Mouse (Mus musculus) neural tube, embryonic 12.5 days (tissue): ENCODE measurements at regions not wholly inside any gene's neighbourhood (a gene's known extent, or its start where the extent isn't known, plus 50 kb on each side); places are given as distances from the start of the nearest gene placed in this dataset.

Source experiments
- ATAC-seq: fragments of 200-750 bp; cut with Nextera tagmentation; 2 replicates; pipeline ENCODE4 v1.8.0; 2017; ENCODE audit warnings: low read depth, mild to moderate bottlenecking, moderate TSS enrichment, moderate library complexity; ENCODE audit not compliant: low FRiP score
- H3K27ac ChIP-seq: fragments of 300-500 bp; sonication (generic); 2 replicates; pipeline ENCODE4 v1.5.1; 2016
- H3K27me3 ChIP-seq: fragments of 300-500 bp; sonication (generic); replicated peaks from 2 replicates; pipeline ENCODE4 v1.6.1; 2016; ENCODE audit warnings: mild to moderate bottlenecking
- H3K36me3 ChIP-seq: fragments of 300-500 bp; sonication (generic); 2 replicates; pipeline ENCODE4 v1.6.1; 2016; ENCODE audit warnings: mild to moderate bottlenecking
- H3K4me1 ChIP-seq: fragments of 300-500 bp; sonication (generic); 2 replicates; pipeline ENCODE4 v1.6.1; 2016
- H3K4me2 ChIP-seq: fragments of 300-500 bp; sonication (generic); replicated peaks from 2 replicates; pipeline ENCODE4 v1.6.1; 2016; ENCODE audit warnings: mild to moderate bottlenecking
- H3K4me3 ChIP-seq: fragments of 300-500 bp; sonication (generic); 2 replicates; pipeline ENCODE4 v1.5.1; 2016
- H3K9ac ChIP-seq: fragments of 300-500 bp; sonication (generic); 2 replicates; pipeline ENCODE4 v1.6.1; 2016; ENCODE audit warnings: mild to moderate bottlenecking
- H3K9me3 ChIP-seq: fragments of 300-500 bp; sonication (generic); 2 replicates; pipeline ENCODE4 v1.6.1; 2016; ENCODE audit warnings: mild to moderate bottlenecking
- WGBS: fragments of 180-500 bp; shearing (Covaris S2); methylation state at CpG from one replicate; pipeline ENCODE4 v1.1.7; 2016; 5-methylcytosine and 5-hydroxymethylcytosine counted together

DNA sequence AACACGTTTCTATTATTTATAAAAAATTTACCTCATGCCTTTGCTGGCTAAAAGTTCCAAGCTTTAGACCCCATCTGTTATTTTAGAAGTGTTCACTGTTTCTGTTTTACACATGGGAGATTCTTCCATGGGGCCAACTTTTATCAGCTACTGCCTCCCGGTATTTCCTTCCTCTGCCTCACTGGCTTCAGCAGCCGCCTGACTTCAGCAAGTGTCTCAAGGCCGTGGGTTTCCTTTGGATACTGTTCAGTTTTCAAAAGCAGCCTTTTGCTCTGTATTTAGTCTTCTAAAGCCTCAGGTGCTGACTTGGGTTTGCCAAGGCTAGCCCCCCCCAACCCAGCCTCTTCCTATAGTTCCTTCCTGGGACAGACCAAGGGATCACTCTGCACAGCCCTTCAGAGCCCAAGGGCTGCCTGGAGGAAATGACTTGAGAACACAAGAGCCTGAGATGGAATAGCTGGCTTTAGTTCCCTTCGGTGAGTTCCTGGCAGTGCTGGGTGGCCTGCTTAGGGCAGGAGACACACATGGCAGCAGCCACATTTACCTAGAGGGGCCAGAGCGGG, 75.1 kb upstream of the Itga6 start:
- ATAC-seq: no peak
- WGBS: 92% methylated on average over 6 of the region's 6 CpGs
- Histone ChIP-seq H3K27ac (no peak overlapping the region), H3K4me1 (no peaks in the 10 kb centered on the region), H3K4me2 (no peak overlapping the region), H3K4me3 (no peak overlapping the region), H3K36me3 (no peaks in the 10 kb centered on the region), H3K9me3 (no peaks in the 10 kb centered on the region), H3K27me3 (no peaks in the 10 kb centered on the region), H3K9ac (no peak overlapping the region)

DNA sequence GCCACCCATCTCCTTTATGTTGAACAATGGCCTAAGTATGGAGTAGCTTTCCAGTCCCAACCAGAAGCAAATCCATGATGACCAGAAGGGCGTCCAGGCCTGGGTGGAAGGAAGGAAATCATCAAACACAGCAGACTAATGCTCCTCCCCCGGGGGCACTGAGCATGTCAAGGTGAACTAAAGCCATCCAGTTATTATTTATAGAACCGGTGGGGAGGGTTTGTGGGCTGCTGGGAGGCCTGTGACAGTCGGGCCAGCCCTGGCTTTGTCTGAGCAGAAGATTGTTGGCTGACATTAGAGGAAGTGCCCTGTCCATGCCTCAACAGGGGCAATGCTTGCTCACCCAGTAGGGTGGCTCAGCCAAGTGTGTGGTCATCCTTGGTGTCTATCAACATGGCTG, 74.5 kb upstream of the Itga6 start:
- Histone ChIP-seq H3K4me3 (no peak overlapping the region), H3K9me3 (no peaks in the 10 kb centered on the region), H3K36me3 (no peaks in the 10 kb centered on the region), H3K27ac (no peak overlapping the region), H3K4me1 (no peaks in the 10 kb centered on the region), H3K4me2 (no peak overlapping the region), H3K9ac (no peak overlapping the region), H3K27me3 (no peaks in the 10 kb centered on the region)
- 78% methylated on average over 4 of the region's 4 CpGs for WGBS
- ATAC-seq: no peak

DNA sequence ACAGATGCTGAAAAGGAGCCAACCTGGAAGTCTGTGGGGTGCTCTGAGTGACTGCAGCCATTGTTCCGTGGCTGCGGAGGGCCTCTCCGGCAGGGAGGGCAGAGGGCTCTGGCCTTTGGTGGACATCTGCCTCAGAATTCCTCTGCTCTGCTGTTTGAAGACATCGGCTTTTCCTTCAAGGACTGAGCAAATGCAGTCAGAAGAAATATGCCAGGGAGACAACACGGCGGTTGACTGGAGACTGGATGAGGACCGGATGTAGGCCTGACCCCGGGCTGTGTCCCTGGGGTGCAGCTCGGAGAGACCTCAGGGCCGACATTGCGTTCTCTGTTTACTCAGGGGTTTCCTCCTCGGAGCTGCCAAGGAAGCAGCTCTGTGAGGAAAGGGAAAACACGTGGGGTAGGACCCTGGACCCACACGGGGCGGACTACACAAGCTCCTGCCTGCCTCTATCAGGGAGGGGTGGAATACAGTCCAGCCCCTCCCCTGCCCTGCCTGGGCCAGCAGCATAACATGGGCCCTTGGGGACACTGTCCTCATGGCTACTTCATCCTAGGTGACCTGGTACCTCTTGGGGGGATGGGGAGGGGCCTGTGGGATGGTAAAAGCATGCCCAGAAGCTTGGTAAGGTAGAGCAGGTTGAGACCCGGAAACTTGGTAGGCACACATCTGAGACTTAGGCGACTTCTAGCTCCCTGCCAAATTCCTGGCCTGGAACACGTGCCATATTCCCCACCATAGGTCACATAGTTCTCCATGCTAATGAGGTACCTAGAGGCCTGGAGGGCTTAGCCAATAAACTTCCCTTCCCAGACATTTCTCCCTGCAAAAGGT, 72.1 kb upstream of the Itga6 start:
- Histone ChIP-seq H3K4me3 (no peak overlapping the region), H3K4me1 (no peaks in the 10 kb centered on the region), H3K9ac (no peak overlapping the region), H3K4me2 (no peak overlapping the region), H3K27ac (no peak overlapping the region), H3K36me3 (no peaks in the 10 kb centered on the region), H3K9me3 (no peaks in the 10 kb centered on the region), H3K27me3 (no peaks in the 10 kb centered on the region)
- ATAC-seq: no peak
- WGBS: 70% methylated on average over 18 of the region's 18 CpGs

DNA sequence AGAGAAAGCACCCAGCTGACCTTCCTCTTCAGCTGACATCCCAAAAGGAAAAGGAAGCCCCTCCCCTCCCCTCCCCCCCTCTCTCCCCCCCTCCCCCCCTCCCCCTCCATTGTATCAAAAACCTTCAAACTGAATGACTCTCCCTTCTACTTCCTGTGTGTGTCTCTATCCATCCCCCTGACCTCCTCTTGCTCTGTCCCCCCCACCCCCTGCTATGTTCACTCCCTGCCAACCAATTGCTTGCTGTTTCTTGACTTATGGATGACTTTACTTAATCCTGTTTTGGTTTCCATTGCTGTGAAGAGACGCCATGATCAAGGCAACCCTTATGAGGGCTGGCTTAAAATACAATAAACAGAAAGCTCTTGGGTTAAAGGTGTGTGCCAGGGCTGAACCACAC, 64.7 kb upstream of the Itga6 start:
- H3K4me2 ChIP-seq: no peak overlapping the region
- no peak for ATAC-seq
- no peaks in the 10 kb centered on the region for H3K36me3 ChIP-seq
- WGBS: 57% methylated on average over 1 of the region's 1 CpGs
- no peak overlapping the region for H3K9ac ChIP-seq
- H3K4me1 ChIP-seq: no peaks in the 10 kb centered on the region
- H3K27ac ChIP-seq: no peak overlapping the region
- H3K27me3 ChIP-seq: no peaks in the 10 kb centered on the region
- no peaks in the 10 kb centered on the region for H3K9me3 ChIP-seq
- H3K4me3 ChIP-seq: no peak overlapping the region

DNA sequence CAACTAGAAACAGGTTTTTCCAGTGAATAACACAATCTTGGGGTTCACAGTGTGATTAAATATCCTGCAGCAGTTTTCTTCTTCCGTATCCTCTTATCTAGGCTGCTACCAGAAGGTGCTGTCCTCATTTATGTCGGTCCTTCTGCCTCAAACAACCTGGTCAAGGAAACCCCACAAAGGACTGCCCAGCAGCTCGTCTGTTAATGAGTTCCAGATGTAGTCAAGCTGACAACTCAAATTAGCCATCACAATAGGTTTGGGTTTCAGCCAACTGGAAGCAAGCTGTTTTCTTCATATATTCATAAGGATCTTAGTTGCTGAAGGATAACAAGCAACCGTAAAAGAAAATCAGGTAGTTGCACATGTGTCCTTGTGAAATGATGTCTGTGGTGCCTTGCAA, 64.3 kb upstream of the Itga6 start:
- no peak overlapping the region for H3K4me3 ChIP-seq
- 60% methylated on average over 4 of the region's 4 CpGs for WGBS
- no peaks in the 10 kb centered on the region for H3K4me1 ChIP-seq
- H3K27me3 ChIP-seq: no peaks in the 10 kb centered on the region
- no peaks in the 10 kb centered on the region for H3K36me3 ChIP-seq
- H3K9me3 ChIP-seq: no peaks in the 10 kb centered on the region
- ATAC-seq: no peak
- H3K27ac ChIP-seq: no peak overlapping the region
- H3K4me2 ChIP-seq: no peak overlapping the region
- no peak overlapping the region for H3K9ac ChIP-seq

DNA sequence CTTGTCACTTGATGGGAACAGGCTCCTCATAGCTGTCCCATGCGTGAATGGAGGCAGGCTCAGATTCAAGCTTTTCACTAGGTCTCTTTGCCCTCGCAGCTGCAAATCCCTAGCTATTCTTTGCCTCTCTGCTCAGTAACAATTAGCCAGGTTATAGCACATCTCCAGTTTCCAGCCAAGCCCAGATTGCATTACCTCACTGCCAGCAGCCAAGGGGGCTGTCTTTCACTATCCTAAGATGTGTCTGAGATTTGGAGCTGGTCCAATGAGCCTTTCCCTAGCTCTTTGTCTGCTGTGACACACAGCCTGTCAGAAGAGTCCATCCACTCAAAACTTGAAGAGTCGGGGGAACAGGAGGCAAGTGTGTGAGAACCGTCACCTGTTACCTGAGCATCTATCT, 62.0 kb upstream of the Itga6 start:
- Histone ChIP-seq H3K9me3 (no peaks in the 10 kb centered on the region), H3K9ac (no peak overlapping the region), H3K27me3 (no peaks in the 10 kb centered on the region), H3K4me3 (no peak overlapping the region), H3K27ac (no peak overlapping the region), H3K4me2 (no peak overlapping the region), H3K4me1 (no peaks in the 10 kb centered on the region), H3K36me3 (no peaks in the 10 kb centered on the region)
- 79% methylated on average over 4 of the region's 4 CpGs for WGBS
- ATAC-seq: no peak

DNA sequence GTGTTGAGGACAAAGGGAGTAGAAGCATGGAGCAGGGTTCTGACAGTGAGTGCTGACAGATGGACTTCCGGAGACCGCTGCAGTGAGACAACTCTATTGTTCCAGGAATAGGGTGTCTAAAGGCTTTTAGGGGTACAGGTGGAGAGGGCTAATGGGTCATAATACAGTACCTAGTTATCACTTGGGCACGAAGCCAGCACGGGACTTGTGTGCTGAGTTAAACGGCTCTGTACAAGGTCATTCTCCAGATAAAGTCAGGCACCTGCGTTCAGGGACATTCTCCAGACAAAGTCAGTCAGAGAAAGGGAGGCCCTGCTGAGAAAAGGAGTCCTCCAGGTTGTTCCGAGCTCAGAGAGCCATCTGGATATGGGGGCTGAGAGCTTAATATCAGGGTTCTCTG, 60.2 kb upstream of the Itga6 start:
- H3K36me3 ChIP-seq: no peaks in the 10 kb centered on the region
- no peak overlapping the region for H3K9ac ChIP-seq
- H3K4me2 ChIP-seq: no peak overlapping the region
- no peak overlapping the region for H3K4me3 ChIP-seq
- H3K27me3 ChIP-seq: no peaks in the 10 kb centered on the region
- H3K9me3 ChIP-seq: no peaks in the 10 kb centered on the region
- WGBS: 89% methylated on average over 7 of the region's 7 CpGs
- ATAC-seq: no peak
- H3K4me1 ChIP-seq: no peaks in the 10 kb centered on the region
- no peak overlapping the region for H3K27ac ChIP-seq

DNA sequence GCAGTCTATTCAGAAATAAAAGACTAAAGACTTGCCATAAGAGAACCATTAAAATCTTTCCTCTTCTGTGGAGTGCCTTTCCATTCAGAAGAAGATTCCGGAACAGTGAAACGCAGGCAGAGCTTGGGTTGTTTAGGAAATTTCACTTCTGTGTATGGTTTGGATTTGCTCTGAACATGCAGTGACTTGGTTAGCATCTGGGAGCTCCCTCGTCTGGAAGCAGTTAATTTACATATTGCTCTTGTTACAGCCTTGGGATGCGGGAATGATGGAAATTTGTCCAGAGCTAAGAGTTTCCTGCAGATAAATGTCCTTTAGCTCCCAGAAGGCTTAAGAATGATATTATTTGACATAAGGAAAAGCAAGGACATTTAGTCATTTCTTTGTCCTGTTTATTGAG, 56.4 kb upstream of the Itga6 start:
- H3K4me3 ChIP-seq: no peak overlapping the region
- H3K4me1 ChIP-seq: peaks cover 6% of the 10 kb centered on the region; the same call in 1 of the 2 replicates
- H3K4me2 ChIP-seq: no peak overlapping the region
- H3K27me3 ChIP-seq: no peaks in the 10 kb centered on the region
- H3K9me3 ChIP-seq: no peaks in the 10 kb centered on the region
- H3K36me3 ChIP-seq: no peaks in the 10 kb centered on the region
- no peak for ATAC-seq
- 78% methylated on average over 4 of the region's 4 CpGs for WGBS
- H3K27ac ChIP-seq: no peak overlapping the region
- no peak overlapping the region for H3K9ac ChIP-seq

DNA sequence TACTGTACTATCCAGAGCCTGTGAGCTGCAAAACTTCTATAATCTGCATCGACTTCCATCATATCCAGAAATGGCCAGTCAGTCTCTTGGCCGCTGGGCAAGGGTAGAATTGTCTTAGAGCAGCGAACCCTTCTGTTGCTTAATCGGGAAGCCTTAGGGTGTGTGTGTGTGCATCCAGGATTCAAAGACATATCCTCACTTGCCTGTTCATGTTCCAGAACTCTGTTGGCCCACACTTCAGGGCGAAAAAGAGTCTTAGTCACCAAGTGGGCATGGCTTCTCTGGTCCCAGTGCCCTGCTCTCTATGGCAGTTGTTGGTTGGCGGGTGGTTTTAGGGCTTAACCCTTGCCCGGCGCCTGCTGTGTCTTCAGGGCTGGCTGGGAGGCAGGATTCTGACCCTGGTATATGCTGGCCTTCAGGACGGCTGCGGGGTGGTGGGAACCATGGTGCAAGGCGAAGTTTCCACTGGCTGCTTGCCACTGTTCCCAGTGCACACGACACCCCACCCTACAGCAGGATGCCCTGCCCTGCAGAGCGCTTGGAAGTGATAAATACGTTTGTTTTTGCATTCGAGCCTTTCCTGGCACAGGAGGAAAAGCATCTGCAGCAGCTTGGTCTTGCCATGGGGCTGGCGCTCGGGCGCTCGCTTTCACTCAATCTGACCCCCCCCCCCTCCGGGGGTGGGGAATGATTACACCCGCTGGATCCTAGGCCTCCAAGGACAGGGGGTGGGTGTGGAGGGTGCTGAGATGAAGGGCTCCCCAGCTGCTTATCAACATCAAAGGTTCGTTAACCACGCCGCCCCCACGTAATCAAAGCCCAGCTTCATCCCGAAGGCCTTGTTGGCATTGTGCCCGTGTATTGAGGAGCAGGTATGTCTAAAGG, 54.9 kb upstream of the Itga6 start:
- Histone ChIP-seq H3K4me1 (peaks cover 6% of the 10 kb centered on the region; the same call in 1 of the 2 replicates), H3K27ac (no peak overlapping the region), H3K9me3 (no peaks in the 10 kb centered on the region), H3K4me2 (no peak overlapping the region), H3K27me3 (no peaks in the 10 kb centered on the region), H3K36me3 (no peaks in the 10 kb centered on the region), H3K9ac (no peak overlapping the region), H3K4me3 (no peak overlapping the region)
- 64% methylated on average over 27 of the region's 27 CpGs for WGBS
- no peak for ATAC-seq

DNA sequence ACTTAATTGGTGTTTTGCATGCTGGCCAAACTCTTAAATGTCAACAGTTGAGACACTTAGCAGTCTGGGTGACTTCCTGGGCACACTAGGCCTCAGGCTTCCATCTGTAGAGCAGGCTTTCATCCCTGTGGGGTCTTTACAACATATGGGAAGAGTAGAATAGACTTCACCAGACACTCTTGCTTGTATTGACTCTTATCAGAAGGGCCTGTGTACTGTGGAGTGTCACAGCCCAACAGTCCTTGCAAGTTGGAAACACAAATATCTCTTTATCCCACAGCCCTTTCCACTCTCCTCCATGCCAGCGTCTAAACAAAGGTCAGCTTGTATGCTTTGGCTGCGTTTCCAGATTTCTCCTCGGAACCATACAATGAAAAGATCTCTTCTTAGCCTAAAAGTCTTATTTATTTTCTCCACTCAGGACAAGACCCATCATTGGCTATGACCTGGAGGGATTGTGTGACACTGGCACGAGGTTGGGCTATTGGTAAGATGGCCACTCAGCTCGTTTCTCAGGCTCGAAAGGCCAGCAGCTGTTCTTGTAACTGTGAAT, 50.6 kb upstream of the Itga6 start:
- ATAC-seq: no peak

More for the DNA sequence above, 50.6 kb upstream of the Itga6 start:
- Histone ChIP-seq H3K9ac (no peak overlapping the region), H3K27ac (no peak overlapping the region), H3K4me1 (peaks cover 6% of the 10 kb centered on the region; the same call in 1 of the 2 replicates), H3K4me3 (no peak overlapping the region), H3K36me3 (no peaks in the 10 kb centered on the region), H3K9me3 (no peaks in the 10 kb centered on the region), H3K4me2 (no peak overlapping the region), H3K27me3 (no peaks in the 10 kb centered on the region)
- 70% methylated on average over 6 of the region's 6 CpGs for WGBS
